Mouse (Mus musculus): ENCODE measurements at regions not wholly inside any gene's neighbourhood (a gene's known extent, or its start where the extent isn't known, plus 50 kb on each side); places are given as distances from the start of the nearest gene placed in this dataset.

DNA sequence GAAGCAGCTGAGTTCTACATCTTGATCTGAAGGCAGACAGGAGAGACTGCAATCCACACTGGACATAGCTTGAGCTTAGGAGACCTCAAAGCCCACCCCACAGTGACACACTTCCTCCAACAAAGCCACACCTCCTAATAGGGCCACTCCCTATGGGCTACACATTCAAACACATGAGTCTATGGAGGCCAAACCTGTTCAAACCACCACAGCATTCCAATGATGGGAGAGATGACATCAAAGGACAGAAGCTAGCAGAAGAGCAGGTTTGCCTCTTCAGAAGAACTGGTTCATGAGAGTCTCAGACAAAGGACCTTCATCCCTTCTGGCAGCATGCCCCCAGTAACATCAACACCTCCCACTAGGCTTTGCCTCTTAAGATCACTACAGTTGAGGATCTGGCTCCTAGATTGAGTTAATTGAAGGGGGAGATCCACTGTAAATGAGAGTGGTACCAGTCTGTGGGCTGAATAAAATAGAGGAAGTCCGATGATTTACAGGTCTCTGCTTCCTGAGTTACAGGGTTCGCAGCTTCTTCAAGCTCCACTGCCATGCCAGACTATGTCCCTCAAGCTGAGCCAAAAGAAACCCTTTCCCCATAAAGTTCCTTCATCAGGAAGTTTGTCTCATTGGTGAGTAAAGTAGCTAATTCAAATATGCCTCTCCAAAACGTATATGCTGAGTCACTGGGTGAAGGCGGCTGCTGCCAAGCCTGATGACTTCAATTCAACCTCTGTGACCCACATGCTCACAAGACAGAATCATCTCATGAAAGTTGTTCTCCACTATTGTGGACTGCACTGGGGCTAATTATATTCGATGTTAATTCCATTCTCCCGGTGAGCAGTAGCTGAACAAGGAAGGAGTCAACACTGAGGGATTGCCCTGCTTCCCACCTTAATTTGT is 56.9 kb upstream of the Atp6ap2 start:
- H3K4me3 ChIP-seq (replicated peaks): no peak overlapping the region
- no peaks in the 10 kb centered on the region for H3K4me1 ChIP-seq (replicated peaks)
- H3K9ac ChIP-seq: no peak overlapping the region
- 32% methylated on average over 6 of the region's 6 CpGs for WGBS (ENCODE audit: insufficient replicate concordance)
- H3K4me2 ChIP-seq: no peak overlapping the region
- H3K36me3 ChIP-seq (replicated peaks): no peaks in the 10 kb centered on the region
- H3K9me3 ChIP-seq (replicated peaks): no peaks in the 10 kb centered on the region
- ATAC-seq (ENCODE audit: insufficient read depth): no peak
- no peak overlapping the region for H3K27ac ChIP-seq (replicated peaks)
- H3K27me3 ChIP-seq: no peaks in the 10 kb centered on the region

Measured in liver, embryonic 15.5 days (tissue).